Mouse (Mus musculus) limb, embryonic 12.5 days (tissue): Measurements from ENCODE around the gene Atg2b. TPM values are rescaled to one million over a fixed set of nuclear protein-coding genes. Genes with fewer than 3 reads are reported as not detected.

Experiments
- ATAC-seq: fragments of 200-750 bp; cut with Nextera tagmentation; 2 replicates; pipeline ENCODE4 v1.8.0; 2017; ENCODE audit warnings: low read depth, moderate TSS enrichment; ENCODE audit not compliant: insufficient number of reproducible peaks, insufficient read depth, low FRiP score, low TSS enrichment
- H3K27ac ChIP-seq: fragments of 300-500 bp; sonication (generic); 2 replicates; pipeline ENCODE4 v1.5.1; 2016; ENCODE audit warnings: mild to moderate bottlenecking, moderate library complexity
- H3K27me3 ChIP-seq: fragments of 300-500 bp; sonication (generic); 2 replicates; pipeline ENCODE4 v1.6.1; 2016; ENCODE audit warnings: mild to moderate bottlenecking, moderate library complexity
- H3K36me3 ChIP-seq: fragments of 300-500 bp; sonication (generic); 2 replicates; pipeline ENCODE4 v1.6.1; 2016; ENCODE audit warnings: mild to moderate bottlenecking, moderate library complexity
- H3K4me1 ChIP-seq: fragments of 300-500 bp; sonication (generic); replicated peaks from 2 replicates; pipeline ENCODE4 v1.6.1; 2016
- H3K4me2 ChIP-seq: fragments of 300-500 bp; sonication (generic); 2 replicates; pipeline ENCODE4 v1.6.1; 2016; ENCODE audit warnings: mild to moderate bottlenecking, moderate library complexity
- H3K4me3 ChIP-seq: fragments of 300-500 bp; sonication (generic); replicated peaks from 2 replicates; pipeline ENCODE4 v1.5.1; 2016; ENCODE audit warnings: mild to moderate bottlenecking
- H3K9ac ChIP-seq: fragments of 300-500 bp; sonication (generic); replicated peaks from 2 replicates; pipeline ENCODE4 v1.6.1; 2016; ENCODE audit warnings: mild to moderate bottlenecking, moderate library complexity
- H3K9me3 ChIP-seq: fragments of 300-500 bp; sonication (generic); 2 replicates; pipeline ENCODE4 v1.6.1; 2016; ENCODE audit warnings: mild to moderate bottlenecking, moderate library complexity
- WGBS: fragments of 180-500 bp; shearing (Covaris S2); methylation state at CpG from one replicate; pipeline ENCODE4 v1.1.7; 2016; 5-methylcytosine and 5-hydroxymethylcytosine counted together
- polyA plus RNA-seq: library from polyadenylated mRNA; unstranded; fragments of >200 nt; fragmentation: Nextera tagmentation; extraction: Ambion mirVana; gene quantifications from 2 replicates; pipeline ENCODE4 v1.2.1, GENCODE M21; 2016

Gene Atg2b
- polyA plus RNA-seq, 1 experiment from 2014 or later: 16.1 TPM

DNA sequence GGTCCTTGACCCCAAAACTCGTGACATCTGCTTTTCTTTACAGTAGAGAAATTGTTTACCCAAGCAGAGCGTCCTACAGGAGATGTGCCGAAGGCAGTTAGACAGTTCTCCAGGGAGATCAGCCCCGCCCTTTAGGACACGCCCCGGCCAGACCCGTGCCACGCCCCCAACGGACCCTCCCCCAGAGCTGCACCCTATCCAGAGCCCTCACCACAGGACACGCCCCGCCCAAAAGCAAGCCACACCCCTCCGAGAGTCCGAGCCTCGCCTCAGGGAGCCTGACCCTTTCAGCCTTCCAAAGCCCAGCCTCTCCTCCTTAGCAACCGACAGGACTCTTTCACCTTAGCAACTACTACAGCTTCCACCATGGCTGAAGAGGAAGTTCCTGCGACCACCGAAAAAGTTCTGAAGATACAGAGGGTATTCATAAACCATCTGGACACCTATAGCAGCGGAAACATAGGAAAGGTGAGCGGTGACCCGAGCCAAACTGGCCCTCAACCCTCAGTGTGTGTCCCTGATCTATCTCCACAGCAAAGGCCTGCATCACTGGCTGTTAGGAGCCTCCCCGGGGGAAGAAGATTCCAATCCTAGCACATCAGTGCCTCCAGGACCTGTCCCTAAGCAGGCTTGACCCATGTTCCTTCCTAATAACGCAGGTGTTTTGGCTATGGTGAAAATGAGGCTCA is 20.9 kb upstream of the Atg2b start, which contains the start of gene Ak7:
Gene Ak7, plus strand, starts transcription at position 178 of the 689 bp plus-strand sequence.
- peak; percentile 63 for ATAC-seq
- Histone ChIP-seq H3K4me2 (peak within 1 kb of the TSS; percentile 45), H3K36me3 (peaks cover 9% of the 10 kb centered on the region; the same call in 1 of the 2 replicates), H3K4me1 (peaks cover 12% of the 10 kb centered on the region; the same call in 1 of the 2 replicates), H3K9ac (no peak within 1 kb of the TSS), H3K27me3 (no peaks in the 10 kb centered on the region), H3K4me3 (peak within 1 kb of the TSS; percentile 11; the same call in 1 of the 2 replicates), H3K27ac (no peak within 1 kb of the TSS), H3K9me3 (no peaks in the 10 kb centered on the region)
- WGBS: 11% methylated on average over 22 of the region's 22 CpGs

DNA sequence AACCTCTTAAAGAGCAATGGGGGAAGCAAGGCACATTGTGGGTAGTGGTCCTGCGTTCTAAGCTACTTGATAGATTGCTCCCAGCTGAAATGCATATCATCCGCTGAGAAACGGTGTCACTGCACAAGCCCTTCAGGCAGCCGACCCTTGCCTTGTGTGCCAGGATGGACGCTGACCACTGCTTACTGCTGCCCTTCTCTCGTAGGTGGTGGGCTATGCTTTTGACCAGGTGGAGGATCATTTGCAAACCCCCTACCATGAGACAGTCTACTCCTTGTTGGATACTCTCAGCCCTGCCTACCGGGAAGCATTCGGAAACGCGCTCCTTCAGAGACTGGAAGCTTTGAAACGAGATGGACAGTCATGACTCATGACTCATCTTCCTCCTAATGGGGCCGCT is 15.4 kb upstream of the Atg2b start:
- Histone ChIP-seq H3K4me1 (peaks cover 4% of the 10 kb centered on the region; the same call in 1 of the 2 replicates), H3K9me3 (no peaks in the 10 kb centered on the region), H3K4me3 (no peak overlapping the region), H3K9ac (no peak overlapping the region), H3K27me3 (no peaks in the 10 kb centered on the region), H3K36me3 (peaks cover 37% of the 10 kb centered on the region), H3K27ac (no peak overlapping the region), H3K4me2 (no peak overlapping the region)
- ATAC-seq: no peak
- 94% methylated on average over 12 of the region's 12 CpGs for WGBS

DNA sequence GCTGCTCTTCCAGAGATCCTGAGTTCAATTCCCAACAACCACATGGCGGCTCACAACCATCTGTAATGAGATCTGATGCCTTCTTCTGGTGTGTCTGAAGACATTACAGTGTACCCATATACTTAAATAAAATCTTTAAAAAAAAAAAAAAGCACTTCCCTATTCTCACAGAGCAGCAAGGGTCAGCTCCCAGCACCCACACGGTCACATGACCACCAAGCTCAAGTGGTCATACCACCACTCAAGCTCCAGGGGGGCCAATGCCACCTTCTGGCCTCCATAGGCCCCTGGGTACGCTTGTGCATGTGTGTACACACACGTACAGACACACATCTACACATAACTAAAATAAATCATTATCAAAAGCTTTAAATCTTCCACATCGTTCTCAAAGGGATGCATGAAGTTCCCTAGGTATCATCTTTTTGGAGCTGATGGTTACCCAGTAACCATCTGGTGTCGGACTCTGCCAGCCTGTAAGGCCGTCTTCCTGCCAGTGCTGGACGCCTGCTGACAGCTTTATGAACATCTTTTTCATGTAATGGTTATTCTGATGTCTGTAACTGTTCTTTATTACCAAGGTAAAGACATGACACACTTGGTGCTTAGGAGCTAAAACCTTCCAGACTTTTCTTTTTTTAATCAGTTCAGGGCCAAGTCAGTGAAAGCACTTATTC is 12.2 kb upstream of the Atg2b start:
- no peaks in the 10 kb centered on the region for H3K27me3 ChIP-seq
- WGBS: 81% methylated on average over 8 of the region's 8 CpGs

DNA sequence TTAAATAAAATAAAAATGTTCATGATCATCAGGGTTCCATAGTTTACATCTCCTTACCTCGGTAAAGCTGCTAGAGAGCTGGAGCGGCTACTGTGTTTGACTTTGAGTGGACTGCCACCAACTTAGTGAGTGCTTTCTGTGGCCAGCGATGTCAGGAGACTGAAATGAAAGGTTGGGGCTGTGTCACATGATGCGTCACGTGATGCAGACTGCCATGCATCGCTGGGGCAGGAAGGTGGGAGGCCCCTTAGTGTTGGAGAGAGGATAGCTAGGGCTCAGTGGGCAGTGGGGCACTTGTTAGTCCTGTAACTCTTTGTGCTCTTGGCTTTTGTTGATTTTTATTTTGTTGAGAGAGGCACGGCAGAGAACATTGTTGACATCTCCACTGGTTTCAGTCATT is 10.8 kb upstream of the Atg2b start:
- no peak for ATAC-seq
- H3K9ac ChIP-seq: no peak overlapping the region
- H3K27me3 ChIP-seq: no peaks in the 10 kb centered on the region
- H3K4me2 ChIP-seq: no peak overlapping the region
- no peak overlapping the region for H3K4me3 ChIP-seq
- WGBS: 87% methylated on average over 7 of the region's 7 CpGs
- H3K4me1 ChIP-seq: no peaks in the 10 kb centered on the region
- H3K9me3 ChIP-seq: no peaks in the 10 kb centered on the region
- H3K27ac ChIP-seq: no peak overlapping the region
- peaks cover 57% of the 10 kb centered on the region for H3K36me3 ChIP-seq

More for the DNA sequence above, 12.2 kb upstream of the Atg2b start:
- Histone ChIP-seq H3K9me3 (no peaks in the 10 kb centered on the region), H3K4me2 (no peak overlapping the region), H3K4me3 (no peak overlapping the region), H3K36me3 (peaks cover 57% of the 10 kb centered on the region), H3K4me1 (no peaks in the 10 kb centered on the region), H3K9ac (no peak overlapping the region), H3K27ac (no peak overlapping the region)
- no peak for ATAC-seq

DNA sequence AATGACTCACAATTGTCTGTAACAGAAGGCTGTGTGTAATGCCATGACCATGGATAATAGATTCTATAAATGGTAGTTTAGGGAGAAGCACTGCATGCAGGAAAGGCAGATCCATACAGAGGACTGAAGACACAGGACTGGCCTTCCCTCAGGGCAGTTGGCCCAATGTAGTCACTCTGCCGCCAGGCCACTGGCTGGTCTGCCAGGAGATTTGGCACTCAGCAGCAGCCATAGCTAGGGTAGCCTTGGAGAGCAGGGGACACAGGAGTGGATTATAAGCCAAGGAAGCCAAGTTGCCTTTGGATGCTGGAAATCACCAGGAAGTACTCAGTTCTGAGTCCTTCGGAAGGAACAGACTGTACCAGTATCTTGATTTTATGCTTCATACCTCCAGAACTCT is 9.0 kb upstream of the Atg2b start:
- H3K4me3 ChIP-seq: no peak overlapping the region
- no peak overlapping the region for H3K9ac ChIP-seq
- no peaks in the 10 kb centered on the region for H3K4me1 ChIP-seq
- no peak for ATAC-seq
- no peak overlapping the region for H3K27ac ChIP-seq
- no peaks in the 10 kb centered on the region for H3K9me3 ChIP-seq
- no peaks in the 10 kb centered on the region for H3K27me3 ChIP-seq
- 97% methylated on average over 2 of the region's 2 CpGs for WGBS
- H3K36me3 ChIP-seq: peaks cover 54% of the 10 kb centered on the region
- no peak overlapping the region for H3K4me2 ChIP-seq

DNA sequence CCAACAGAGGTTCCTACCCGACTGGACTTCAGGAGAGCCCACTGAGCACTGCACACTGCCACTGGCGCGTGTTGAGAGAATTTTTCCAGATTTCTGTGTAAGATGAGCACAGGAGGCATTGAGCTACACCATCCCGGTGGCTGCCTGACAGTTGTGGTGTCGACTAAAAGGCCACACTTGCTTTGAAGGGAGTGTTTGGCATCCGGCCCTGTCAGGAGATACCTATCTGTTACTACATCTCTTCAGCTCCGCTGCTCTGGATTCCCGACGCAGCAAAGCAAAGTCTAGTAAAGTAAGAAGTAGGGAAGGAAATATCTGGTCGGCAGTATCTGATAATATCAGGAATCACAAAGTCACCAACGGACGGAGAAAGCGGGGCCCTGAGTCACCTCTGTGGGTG is 4.4 kb upstream of the Atg2b start:
- H3K27me3 ChIP-seq: no peaks in the 10 kb centered on the region
- 95% methylated on average over 13 of the region's 13 CpGs for WGBS
- H3K4me1 ChIP-seq: peaks cover 11% of the 10 kb centered on the region
- H3K9me3 ChIP-seq: no peaks in the 10 kb centered on the region
- H3K36me3 ChIP-seq: peaks cover 50% of the 10 kb centered on the region
- H3K4me2 ChIP-seq: no peak overlapping the region
- ATAC-seq: no peak
- H3K27ac ChIP-seq: no peak overlapping the region
- H3K4me3 ChIP-seq: no peak overlapping the region
- H3K9ac ChIP-seq: no peak overlapping the region

DNA sequence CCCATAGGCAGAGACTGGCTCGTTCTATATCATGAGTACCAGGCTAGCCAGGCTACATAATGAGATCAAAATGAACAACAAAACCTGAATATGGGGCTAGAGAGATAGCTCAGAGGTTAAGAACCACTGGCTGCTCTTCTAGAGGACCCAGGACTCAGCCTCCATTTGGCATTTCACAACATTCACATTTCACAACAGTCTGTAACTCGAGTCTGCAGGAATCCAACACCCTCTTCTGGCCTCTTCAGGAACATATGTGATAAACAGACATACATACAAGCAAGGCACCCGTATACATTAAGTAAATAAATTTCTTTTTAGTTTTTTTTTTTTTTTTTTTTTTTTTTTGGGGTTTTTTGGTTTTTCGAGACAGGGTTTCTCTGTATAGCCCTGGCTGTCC is 3.5 kb upstream of the Atg2b start:
- no peaks in the 10 kb centered on the region for H3K27me3 ChIP-seq
- peaks cover 14% of the 10 kb centered on the region for H3K4me1 ChIP-seq
- no peak for ATAC-seq
- H3K4me3 ChIP-seq: no peak overlapping the region
- no peaks in the 10 kb centered on the region for H3K9me3 ChIP-seq
- WGBS: 86% methylated on average over 4 of the region's 4 CpGs
- H3K27ac ChIP-seq: no peak overlapping the region
- peaks cover 42% of the 10 kb centered on the region for H3K36me3 ChIP-seq
- no peak overlapping the region for H3K9ac ChIP-seq
- no peak overlapping the region for H3K4me2 ChIP-seq

DNA sequence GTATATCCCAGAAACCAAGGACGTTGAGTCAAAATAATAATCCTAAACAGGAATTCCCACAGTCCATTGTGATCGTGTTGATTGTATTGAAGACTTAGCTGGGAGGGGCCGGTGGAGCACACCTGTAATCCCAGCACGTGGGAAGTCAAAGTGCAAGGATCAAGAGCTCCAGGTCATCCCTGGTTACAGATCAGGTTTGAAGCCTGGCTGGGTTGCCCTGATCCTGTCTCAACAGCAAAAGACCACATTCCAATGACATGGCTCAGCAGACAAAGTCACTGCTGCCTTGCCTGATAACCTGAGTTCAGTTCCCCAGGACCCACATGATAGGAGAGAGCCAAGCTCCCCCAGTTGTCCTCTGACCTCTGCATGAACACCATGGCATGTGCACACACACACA is 2.4 kb upstream of the Atg2b start:
- ATAC-seq: no peak
- no peak overlapping the region for H3K9ac ChIP-seq
- H3K4me1 ChIP-seq: peaks cover 26% of the 10 kb centered on the region
- no peak overlapping the region for H3K27ac ChIP-seq
- 89% methylated on average over 4 of the region's 4 CpGs for WGBS
- H3K9me3 ChIP-seq: no peaks in the 10 kb centered on the region
- no peak overlapping the region for H3K4me2 ChIP-seq
- peaks cover 32% of the 10 kb centered on the region for H3K36me3 ChIP-seq
- no peak overlapping the region for H3K4me3 ChIP-seq
- no peaks in the 10 kb centered on the region for H3K27me3 ChIP-seq

DNA sequence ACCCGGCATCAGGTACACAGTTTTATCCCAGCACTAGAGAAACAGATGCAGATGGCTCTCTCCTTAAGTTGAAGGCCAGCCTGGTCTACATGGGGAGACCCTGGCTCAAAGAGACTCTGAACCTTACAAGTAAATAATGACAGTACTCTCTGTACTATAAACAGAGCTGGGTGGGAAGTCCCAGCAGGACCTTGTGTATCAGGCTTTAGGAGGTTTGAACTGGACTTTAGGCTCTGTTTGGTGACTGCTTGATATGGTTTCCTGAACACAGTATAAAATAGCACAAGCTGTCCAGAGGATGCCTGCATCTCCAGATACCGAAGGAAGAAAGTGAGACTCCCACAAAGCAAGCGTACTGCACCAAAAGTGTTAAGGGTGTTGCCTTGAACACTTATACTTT is 1.8 kb upstream of the Atg2b start:
- H3K36me3 ChIP-seq: peaks cover 25% of the 10 kb centered on the region
- no peak for ATAC-seq
- peak overlapping the region; percentile 81; the same call in 1 of the 2 replicates for H3K4me2 ChIP-seq
- WGBS: 90% methylated on average over 3 of the region's 3 CpGs
- H3K4me3 ChIP-seq: peak overlapping the region; percentile 95
- H3K9me3 ChIP-seq: no peaks in the 10 kb centered on the region
- H3K27me3 ChIP-seq: no peaks in the 10 kb centered on the region
- H3K27ac ChIP-seq: no peak overlapping the region
- peaks cover 30% of the 10 kb centered on the region for H3K4me1 ChIP-seq
- H3K9ac ChIP-seq: no peak overlapping the region

DNA sequence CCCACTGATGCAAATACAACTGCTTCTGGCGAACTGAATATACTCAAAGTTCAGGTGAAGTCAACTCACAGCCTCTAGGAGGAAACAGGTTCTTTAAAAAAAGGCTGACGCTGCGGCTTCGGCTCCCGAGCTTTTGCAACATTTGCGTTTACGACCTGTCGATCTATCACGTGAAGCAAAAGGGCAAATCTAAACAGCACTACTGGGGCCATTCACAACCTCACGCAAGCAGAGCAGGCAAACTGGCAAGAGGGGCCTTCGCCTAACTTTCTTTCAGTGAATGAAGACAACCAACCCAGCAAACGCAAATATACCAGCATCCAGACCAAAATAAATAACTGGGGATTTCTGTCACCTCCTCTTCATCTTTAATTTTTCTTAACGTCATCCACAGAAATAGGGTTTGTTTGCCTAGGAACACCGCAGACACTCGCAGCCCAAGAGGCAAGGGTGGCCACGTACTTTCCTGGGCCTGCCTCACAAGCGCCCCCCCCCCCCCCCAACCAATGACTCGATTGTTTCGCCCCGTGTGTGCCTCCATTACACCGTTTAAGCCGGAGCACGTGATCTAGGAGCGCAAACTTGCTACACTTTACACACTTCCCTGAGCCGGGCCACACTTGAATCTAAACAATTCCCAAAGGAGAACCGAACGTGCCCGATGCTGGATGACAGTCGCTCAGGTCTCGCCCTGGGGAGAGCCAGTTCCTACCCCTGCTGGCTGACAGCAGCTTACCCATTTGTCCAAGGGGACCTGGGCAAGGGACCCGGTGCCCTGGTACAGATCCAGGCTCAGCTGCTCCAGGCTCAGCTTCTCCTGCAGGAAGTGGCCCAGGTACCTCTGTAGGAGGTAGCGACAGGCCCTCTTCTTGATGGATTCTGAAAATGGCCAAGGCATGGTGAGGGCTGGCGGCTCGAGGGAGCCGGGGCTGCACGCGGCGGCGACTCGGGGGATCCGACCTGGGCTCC is 794 bp downstream of the Atg2b start, which contains the start of gene Gskip:
Gene Gskip, plus strand, starts transcription at position 897 of the 969 bp plus-strand sequence.
- peak; percentile 65 for ATAC-seq
- H3K9me3 ChIP-seq: no peaks in the 10 kb centered on the region
- peaks cover 14% of the 10 kb centered on the region for H3K36me3 ChIP-seq
- H3K4me2 ChIP-seq: peak within 1 kb of the TSS; percentile 81
- peak within 1 kb of the TSS; percentile 92 for H3K9ac ChIP-seq
- no peaks in the 10 kb centered on the region for H3K27me3 ChIP-seq
- H3K4me1 ChIP-seq: peaks cover 30% of the 10 kb centered on the region
- WGBS: under 1% methylated on average over 40 of the region's 41 CpGs
- H3K27ac ChIP-seq: peak within 1 kb of the TSS; percentile 90
- H3K4me3 ChIP-seq: peak within 1 kb of the TSS; percentile 95

DNA sequence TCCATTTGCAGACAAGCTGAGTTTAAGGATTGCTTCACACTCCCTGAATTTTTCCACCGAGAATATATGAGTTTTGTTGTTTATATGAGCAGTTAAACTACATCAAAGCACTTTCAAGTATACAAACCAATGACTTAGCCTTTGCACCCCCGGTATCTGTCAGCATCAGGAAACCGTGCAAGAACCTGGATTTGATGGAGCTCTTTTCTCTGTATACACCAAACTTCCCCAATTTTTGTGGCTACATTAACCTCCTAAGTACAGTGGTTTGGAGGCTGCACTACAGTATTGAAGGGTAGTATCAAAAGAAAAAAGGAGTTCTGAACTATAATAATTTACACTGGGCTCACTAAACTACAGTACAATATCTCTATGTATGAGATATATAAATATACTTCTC is 6.2 kb downstream of the Atg2b start:
- WGBS: 75% methylated on average over 3 of the region's 3 CpGs
- no peaks in the 10 kb centered on the region for H3K27me3 ChIP-seq
- no peak overlapping the region for H3K4me2 ChIP-seq
- no peaks in the 10 kb centered on the region for H3K9me3 ChIP-seq
- H3K9ac ChIP-seq: no peak overlapping the region
- peaks cover 37% of the 10 kb centered on the region for H3K36me3 ChIP-seq
- ATAC-seq: no peak
- H3K4me1 ChIP-seq: peaks cover 17% of the 10 kb centered on the region
- H3K4me3 ChIP-seq: no peak overlapping the region
- no peak overlapping the region for H3K27ac ChIP-seq
